Mouse (Mus musculus): Measurements from ENCODE around the gene Npc1l1.
"Not testable (repeated sequence)": the region's sequence is repeated elsewhere in the genome, so short reads cannot be mapped to it uniquely, and the experiment has no call there.

The Npc1l1 gene

GRCm38 (mm10) chr11:6230012-6230411 lies at the start of gene Npc1l1:
Gene Npc1l1 (minus strand): TSS chr11:6230143.
- DNase-seq (ENCODE audit: low read depth) = no peak

- no peak for DNase-seq (ENCODE audit: low read depth)
Observed at GRCm38 (mm10) chr11:6276466-6276865, 46.5 kb upstream of the Npc1l1 start.

GRCm38 (mm10) chr11:6275094-6275484 lies 45.1 kb upstream of the Npc1l1 start:
- DNase-seq (ENCODE audit: low read depth) = no peak

DNA sequence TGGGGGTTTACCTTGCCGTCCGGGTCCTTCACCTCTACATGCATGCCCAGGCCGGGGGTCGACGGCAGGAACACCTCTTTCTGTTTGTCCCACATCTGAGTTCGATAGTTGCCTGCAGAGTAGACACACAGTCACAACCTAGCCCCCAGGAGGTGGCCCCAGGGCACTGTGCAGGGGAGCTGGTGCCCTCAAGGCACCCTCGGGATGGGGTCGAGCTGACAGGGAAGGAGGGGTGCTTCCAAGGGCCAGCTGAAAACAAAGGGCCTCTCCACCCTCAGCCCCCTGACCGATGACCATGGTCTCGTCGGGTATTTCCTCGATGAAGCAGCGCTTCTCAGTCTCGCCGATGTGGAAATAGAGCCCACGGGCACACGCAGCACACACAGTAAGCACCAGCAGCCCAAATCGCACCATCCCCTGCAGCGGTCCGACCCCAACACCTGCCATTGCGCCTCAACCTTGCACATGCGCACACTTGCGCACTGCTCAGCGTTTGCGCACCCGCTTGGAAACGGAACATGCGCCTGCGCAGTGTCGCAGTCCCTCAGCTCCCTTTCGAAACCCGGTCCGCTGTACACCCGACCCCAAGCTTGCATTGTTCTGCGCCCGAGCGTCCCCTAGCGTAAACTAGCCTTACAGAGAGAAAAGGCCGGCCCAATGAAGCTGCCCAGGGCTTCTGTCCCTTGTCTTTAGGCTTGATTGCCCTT lies 44.6 kb upstream of the Npc1l1 start, which contains the start of gene Tmed4:
Tmed4 (minus strand) TSS at position 484 of the 707 bp plus-strand sequence.
- DNase-seq (ENCODE audit: low read depth) = peak; percentile 89

DNA sequence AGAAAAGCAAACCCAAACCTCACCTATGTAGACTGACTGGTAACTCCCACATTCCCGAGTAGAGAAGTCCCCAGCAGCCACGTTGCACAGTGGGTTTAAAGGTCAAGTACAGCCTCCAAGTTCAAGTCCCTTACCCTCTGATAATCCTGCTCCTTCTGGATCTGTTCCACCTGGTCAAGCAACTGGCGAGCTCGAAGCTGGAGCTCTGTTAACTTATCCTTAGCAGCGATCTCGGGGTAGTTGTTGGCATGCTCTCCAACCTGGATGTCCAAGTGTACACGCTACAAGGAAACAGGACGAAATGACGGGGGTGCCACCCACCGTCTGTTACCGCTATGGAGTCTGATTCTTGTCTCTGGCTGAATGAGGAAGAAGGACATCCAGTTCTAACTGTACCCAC lies 43.7 kb upstream of the Npc1l1 start:
- DNase-seq (ENCODE audit: low read depth) = no peak

- DNase-seq (ENCODE audit: low read depth) = peak; percentile 87
Observed at GRCm38 (mm10) chr11:6267320-6268254, 37.6 kb upstream of the Npc1l1 start, which contains the start of gene Ddx56. Gene Ddx56 (minus strand): TSS chr11:6267772.

GRCm38 (mm10) chr11:6266621-6267020 lies 36.7 kb upstream of the Npc1l1 start:
- DNase-seq (ENCODE audit: low read depth) = no peak

- peak; percentile 24 for DNase-seq (ENCODE audit: low read depth)
Observed at GRCm38 (mm10) chr11:6261434-6262082, 31.6 kb upstream of the Npc1l1 start.

GRCm38 (mm10) chr11:6259413-6259812 lies 29.5 kb upstream of the Npc1l1 start:
- no peak for DNase-seq (ENCODE audit: low read depth)

- DNase-seq (ENCODE audit: low read depth) = no peak
Observed at GRCm38 (mm10) chr11:6256490-6257072, 26.6 kb upstream of the Npc1l1 start.

- not testable (repeated sequence) for DNase-seq (ENCODE audit: low read depth)
Observed at GRCm38 (mm10) chr11:6254602-6255001, 24.7 kb upstream of the Npc1l1 start.

DNA sequence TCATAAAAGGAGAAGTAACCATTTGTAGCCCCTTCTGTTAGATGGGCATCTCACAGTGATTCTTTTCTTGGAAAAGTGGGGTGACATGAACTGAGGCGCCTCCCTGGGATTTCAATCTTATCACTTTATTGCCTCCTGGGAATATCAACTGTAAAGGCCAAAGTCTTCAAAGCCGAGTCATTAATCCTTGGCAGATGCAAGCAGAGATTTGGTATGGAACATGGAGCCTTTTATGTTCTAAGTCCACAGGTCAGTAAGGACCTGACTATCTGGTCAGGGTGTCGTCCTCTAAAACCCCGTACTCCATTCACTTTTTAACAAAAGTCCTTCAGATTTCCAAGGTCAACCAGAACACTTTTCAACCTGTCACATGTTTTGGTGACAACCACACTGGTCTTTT lies 22.9 kb upstream of the Npc1l1 start:
- DNase-seq (ENCODE audit: low read depth) = no peak

- DNase-seq (ENCODE audit: low read depth) = no peak
Observed at GRCm38 (mm10) chr11:6252248-6252647, 22.3 kb upstream of the Npc1l1 start.

DNA sequence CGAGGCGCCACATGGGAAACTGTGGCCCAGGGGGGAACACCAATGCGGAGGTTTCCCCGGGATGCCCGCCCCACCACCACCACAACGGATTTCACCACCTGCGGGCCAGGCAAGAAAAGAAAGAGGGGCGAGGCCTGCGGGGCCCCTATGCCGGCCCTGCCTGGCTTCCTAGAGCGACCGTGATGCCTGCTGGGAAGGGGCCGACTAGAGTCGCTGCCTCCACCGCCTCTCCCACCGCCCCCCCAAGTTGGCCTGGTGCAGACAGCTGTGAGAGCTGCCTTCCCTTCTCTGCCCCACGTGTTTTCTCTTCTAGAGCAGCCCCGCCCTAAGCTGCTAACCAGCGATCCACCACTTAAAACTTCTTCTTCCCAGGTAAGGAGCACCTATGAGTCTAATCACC lies 14.8 kb upstream of the Npc1l1 start:
- DNase-seq (ENCODE audit: low read depth) = no peak

GRCm38 (mm10) chr11:6233025-6233424 lies 3.1 kb upstream of the Npc1l1 start:
- DNase-seq (ENCODE audit: low read depth) = no peak

DNA sequence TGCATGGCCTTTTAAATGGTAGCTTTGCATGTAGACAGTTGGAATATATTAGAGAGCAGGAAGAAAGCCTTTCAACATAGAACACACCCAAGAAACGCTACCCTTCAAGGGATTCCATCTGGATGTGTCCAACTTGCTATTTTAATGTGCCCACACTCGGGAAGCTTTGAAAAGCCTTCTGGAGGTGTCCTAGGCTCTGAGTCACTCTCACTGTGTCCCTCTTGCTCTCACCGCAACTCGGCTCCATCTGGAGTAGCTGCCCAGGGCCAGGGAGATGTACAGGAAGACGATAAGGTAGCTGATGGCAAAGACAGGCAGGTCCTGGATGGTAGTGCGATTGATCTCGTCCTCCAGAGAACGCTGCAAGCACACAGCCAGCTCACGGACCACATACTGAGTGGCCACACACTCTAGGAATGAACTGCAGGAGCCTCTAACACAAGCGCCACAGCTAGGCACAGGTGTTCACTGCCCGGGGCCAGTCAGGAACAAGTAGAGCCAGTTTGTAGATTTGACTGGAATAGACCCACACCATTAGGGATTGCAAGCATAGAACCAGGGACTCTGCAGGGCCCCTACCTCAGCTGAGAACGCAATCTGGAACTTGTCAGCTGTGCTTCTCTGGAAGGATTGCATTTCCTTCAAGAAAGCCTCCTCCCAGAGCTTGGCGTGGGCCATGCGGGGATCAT lies 5.3 kb downstream of the Npc1l1 start:
- no peak for DNase-seq (ENCODE audit: low read depth)

DNA sequence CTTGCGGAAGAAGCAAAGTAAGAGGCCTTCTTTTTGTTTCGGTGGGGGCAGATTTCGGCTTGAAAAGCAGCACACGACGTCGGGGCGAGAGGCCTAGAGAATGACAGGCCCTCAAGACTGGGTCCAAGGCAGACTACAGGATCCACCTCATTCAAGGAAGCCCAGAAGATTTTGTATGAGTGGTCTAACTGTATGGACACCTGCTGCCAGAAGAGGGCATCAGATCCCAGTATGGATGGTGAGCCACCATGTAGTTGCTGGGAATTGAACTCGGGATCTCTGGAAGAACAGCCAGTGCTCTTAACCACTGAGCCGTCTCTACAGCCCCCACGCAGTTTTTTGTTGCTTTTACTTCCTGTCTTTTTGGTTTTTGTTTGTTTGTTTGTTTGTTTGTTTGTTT lies 7.8 kb downstream of the Npc1l1 start:
- DNase-seq (ENCODE audit: low read depth) = no peak

DNA sequence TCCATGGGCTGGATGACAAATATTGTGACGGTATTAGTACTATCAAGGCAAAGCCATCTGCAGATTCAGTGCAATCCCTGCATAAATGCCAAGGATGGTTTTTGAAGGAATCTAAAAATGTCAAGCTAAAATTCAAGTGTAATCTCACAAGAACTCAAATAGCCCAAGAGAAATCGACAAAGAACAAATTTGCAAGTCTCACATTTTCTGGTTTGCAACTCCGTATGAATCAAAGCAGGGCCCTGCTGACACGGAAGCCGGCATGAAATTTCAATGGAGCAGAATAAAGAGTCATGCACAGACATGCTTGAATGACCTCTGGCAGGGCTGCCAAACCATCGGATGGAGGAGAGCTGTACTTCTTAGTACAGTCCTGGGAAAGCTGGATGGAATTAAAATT lies 10.0 kb downstream of the Npc1l1 start:
- no peak for DNase-seq (ENCODE audit: low read depth)

DNA sequence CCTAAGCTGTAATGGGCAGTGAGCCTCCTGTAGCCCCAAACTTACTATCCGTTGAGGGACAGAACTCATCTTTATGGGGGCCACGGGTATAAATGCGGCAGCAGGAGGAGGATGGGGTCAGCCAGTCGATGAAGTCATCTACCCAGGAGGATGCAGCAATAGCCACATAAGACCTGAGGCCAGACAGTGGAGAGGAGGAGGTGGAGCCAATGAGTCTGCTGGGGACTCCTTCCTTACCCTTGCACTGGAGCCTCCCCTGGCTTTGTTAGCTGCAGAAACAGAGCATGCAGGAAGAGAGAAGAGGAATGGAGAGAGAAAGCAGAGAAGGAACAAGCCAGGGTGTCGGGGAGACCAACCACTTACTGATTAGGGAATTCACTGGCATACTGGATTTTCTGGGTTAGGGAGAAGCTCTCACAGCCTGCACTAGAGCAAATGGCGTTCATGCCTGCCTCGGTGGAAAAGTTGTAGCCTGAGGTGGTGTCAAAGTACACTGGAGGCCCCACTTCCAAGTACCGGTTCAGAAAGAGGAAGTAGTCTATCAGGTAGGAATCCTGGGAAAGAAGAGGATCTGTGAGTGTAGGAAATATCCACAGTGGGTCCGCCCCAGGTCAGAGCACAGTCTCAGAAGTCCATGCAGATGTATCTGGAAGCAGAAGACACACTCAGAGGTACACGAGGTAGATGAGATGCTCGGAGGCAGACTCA lies 11.6 kb downstream of the Npc1l1 start:
- DNase-seq (ENCODE audit: low read depth) = no peak

- no peak for DNase-seq (ENCODE audit: low read depth)
Observed at GRCm38 (mm10) chr11:6216834-6217233, 13.1 kb downstream of the Npc1l1 start.

GRCm38 (mm10) chr11:6208158-6208557 lies 21.8 kb downstream of the Npc1l1 start:
- DNase-seq (ENCODE audit: low read depth) = no peak
